Mouse (Mus musculus): ENCODE data around the gene Fam53b. TPM values are rescaled to one million over a fixed set of nuclear protein-coding genes. Genes with fewer than 3 reads are reported as not detected.

Fam53b gene
- polyA plus RNA-seq, 1 experiment from 2014 or later = 13.5 TPM

- TF ChIP-seq CTCF (IDR thresholded peaks at IDR 0.05; ENCODE audit: low read depth) = peak; percentile 34; the same call in 1 of the 2 replicates
- Histone ChIP-seq H3K27ac (ENCODE audit: low read depth, low read length) (0 out of 2 replicates have a peak overlapping the region, but pooled peaks have one; percentile 7), H3K9ac (ENCODE audit: low read depth, low read length) (no peak overlapping the region), H3K4me3 (ENCODE audit: low read depth, low read length) (no peak overlapping the region), H3K27me3 (replicated peaks; ENCODE audit: control insufficient read depth, insufficient read depth, low read length) (no peaks in the 10 kb centered on the region), H3K4me1 (replicated peaks; ENCODE audit: control insufficient read depth, insufficient read depth, low read length) (peaks cover 34% of the 10 kb centered on the region), H3K4me2 (replicated peaks; ENCODE audit: low read depth) (no peak overlapping the region), H3K36me3 (ENCODE audit: control insufficient read depth, insufficient read depth) (peaks cover 26% of the 10 kb centered on the region), H3K9me3 (ENCODE audit: control insufficient read depth) (no peaks in the 10 kb centered on the region)
- WGBS = 45% methylated on average over 7 of the region's 7 CpGs
- ATAC-seq = no peak
Observed at GRCm38 (mm10) chr7:132781130-132781814, 32.4 kb downstream of the Fam53b start.

GRCm38 (mm10) chr7:132780611-132781010 is 33.1 kb downstream of the Fam53b start:
- Histone ChIP-seq H3K27me3 (replicated peaks; ENCODE audit: control insufficient read depth, insufficient read depth, low read length) (no peaks in the 10 kb centered on the region), H3K9me3 (ENCODE audit: control insufficient read depth) (no peaks in the 10 kb centered on the region), H3K27ac (ENCODE audit: low read depth, low read length) (no peak overlapping the region; the same call in 1 of the 2 replicates), H3K4me1 (replicated peaks; ENCODE audit: control insufficient read depth, insufficient read depth, low read length) (peaks cover 29% of the 10 kb centered on the region), H3K9ac (ENCODE audit: low read depth, low read length) (no peak overlapping the region), H3K4me2 (replicated peaks; ENCODE audit: low read depth) (no peak overlapping the region), H3K36me3 (ENCODE audit: control insufficient read depth, insufficient read depth) (peaks cover 31% of the 10 kb centered on the region), H3K4me3 (ENCODE audit: low read depth, low read length) (no peak overlapping the region)
- ATAC-seq = peak; percentile 37; the same call in 1 of the 2 replicates
- 37% methylated on average over 4 of the region's 4 CpGs for WGBS
- peak; percentile 47 for TF ChIP-seq CTCF (IDR thresholded peaks at IDR 0.05; ENCODE audit: low read depth)

GRCm38 (mm10) chr7:132778630-132779029 is 35.1 kb downstream of the Fam53b start:
- Histone ChIP-seq H3K9ac (ENCODE audit: low read depth, low read length) (no peak overlapping the region; the same call in 1 of the 2 replicates), H3K4me3 (ENCODE audit: low read depth, low read length) (no peak overlapping the region), H3K4me1 (replicated peaks; ENCODE audit: control insufficient read depth, insufficient read depth, low read length) (peaks cover 23% of the 10 kb centered on the region), H3K27ac (ENCODE audit: low read depth, low read length) (no peak overlapping the region), H3K27me3 (replicated peaks; ENCODE audit: control insufficient read depth, insufficient read depth, low read length) (no peaks in the 10 kb centered on the region), H3K36me3 (ENCODE audit: control insufficient read depth, insufficient read depth) (peaks cover 46% of the 10 kb centered on the region), H3K9me3 (ENCODE audit: control insufficient read depth) (no peaks in the 10 kb centered on the region), H3K4me2 (replicated peaks; ENCODE audit: low read depth) (no peak overlapping the region)
- WGBS = 74% methylated on average over 13 of the region's 13 CpGs
- no peak for TF ChIP-seq CTCF (IDR thresholded peaks at IDR 0.05; ENCODE audit: low read depth)
- ATAC-seq = no peak

- H3K9me3 ChIP-seq (ENCODE audit: control insufficient read depth) = no peaks in the 10 kb centered on the region
- no peak overlapping the region for H3K4me3 ChIP-seq (ENCODE audit: low read depth, low read length)
- H3K9ac ChIP-seq (ENCODE audit: low read depth, low read length) = no peak overlapping the region
- H3K27me3 ChIP-seq (replicated peaks; ENCODE audit: control insufficient read depth, insufficient read depth, low read length) = no peaks in the 10 kb centered on the region
- H3K27ac ChIP-seq (ENCODE audit: low read depth, low read length) = 0 out of 2 replicates have a peak overlapping the region, but pooled peaks have one; percentile 41
- peaks cover 46% of the 10 kb centered on the region for H3K36me3 ChIP-seq (ENCODE audit: control insufficient read depth, insufficient read depth)
- TF ChIP-seq CTCF (IDR thresholded peaks at IDR 0.05; ENCODE audit: low read depth) = no peak
- ATAC-seq = no peak
- H3K4me1 ChIP-seq (replicated peaks; ENCODE audit: control insufficient read depth, insufficient read depth, low read length) = peaks cover 23% of the 10 kb centered on the region
- WGBS = 70% methylated on average over 1 of the region's 1 CpGs
- H3K4me2 ChIP-seq (replicated peaks; ENCODE audit: low read depth) = no peak overlapping the region
Observed at GRCm38 (mm10) chr7:132777728-132778453, 35.8 kb downstream of the Fam53b start.

- no peak overlapping the region for H3K4me2 ChIP-seq (replicated peaks; ENCODE audit: low read depth)
- TF ChIP-seq CTCF (IDR thresholded peaks at IDR 0.05; ENCODE audit: low read depth) = no peak
- peaks cover 19% of the 10 kb centered on the region for H3K4me1 ChIP-seq (replicated peaks; ENCODE audit: control insufficient read depth, insufficient read depth, low read length)
- 0 out of 2 replicates have a peak overlapping the region, but pooled peaks have one; percentile 41 for H3K27ac ChIP-seq (ENCODE audit: low read depth, low read length)
- H3K9ac ChIP-seq (ENCODE audit: low read depth, low read length) = no peak overlapping the region
- H3K4me3 ChIP-seq (ENCODE audit: low read depth, low read length) = no peak overlapping the region
- no peaks in the 10 kb centered on the region for H3K9me3 ChIP-seq (ENCODE audit: control insufficient read depth)
- no peaks in the 10 kb centered on the region for H3K27me3 ChIP-seq (replicated peaks; ENCODE audit: control insufficient read depth, insufficient read depth, low read length)
- 76% methylated on average over 7 of the region's 7 CpGs for WGBS
- H3K36me3 ChIP-seq (ENCODE audit: control insufficient read depth, insufficient read depth) = peaks cover 50% of the 10 kb centered on the region
- ATAC-seq = no peak
Observed at GRCm38 (mm10) chr7:132777117-132777516, 36.6 kb downstream of the Fam53b start.

All from intestine, postnatal 0 days (tissue).